ENCODE assay signal across 13 mouse cellular contexts in genomic region chr14:118050990-118051389, GRCm38 (mm10). TPM values are rescaled to one million over a fixed set of nuclear protein-coding genes. Genes with fewer than 3 reads are reported as not detected.
A peak's percentile ranks its signal among the peaks of the same experiment; 100 is the strongest.
DNase-seq lines count a peak whose midpoint lies in the region; ATAC-seq and TF ChIP-seq lines count a peak whose summit lies in the region.
"Had no signal": no experiment of that assay in that cellular context is flagged by ENCODE, and none has a peak within 500 bp of the region (broad histone marks: within the 10 kb centered on the region; RNA-seq: fewer than 3 reads in every experiment).

No protein-coding gene starts in this region.

- 88% methylated on average over 12 of the region's 12 CpGs for WGBS in midbrain, embryonic 14.5 days
- 90% methylated on average over 12 of the region's 12 CpGs for WGBS in midbrain, embryonic 11.5 days
- 41% methylated on average over 12 of the region's 12 CpGs for WGBS in forebrain, embryonic 14.5 days
- 60% methylated on average over 12 of the region's 12 CpGs for WGBS in lung, adult 2 months
- 77% methylated on average over 12 of the region's 12 CpGs for WGBS in kidney, embryonic 15.5 days

- peak; percentile 11 for DNase-seq in midbrain, embryonic 14.5 days
- no peak for DNase-seq in midbrain, embryonic 11.5 days (ENCODE audit: low spot score, missing footprints)
- DNase-seq in forebrain, embryonic 14.5 days (ENCODE audit: low spot score) = no peak
- DNase-seq in lung, adult 2 months = peak; percentile 36
- DNase-seq in urinary bladder, postnatal 36 days (ENCODE audit: low spot score in 2 of 2) = peak; percentile 14 to 15
- no peak for DNase-seq in right cerebral cortex, postnatal 36 days (ENCODE audit: low spot score in 2 of 2)
- DNase-seq: adrenal gland, postnatal 25 days; cerebellum, postnatal 25 days; heart, postnatal 14 days; kidney, postnatal 36 days; liver, embryonic 13.5 days had no signal

- H3K4me1 ChIP-seq in midbrain, embryonic 14.5 days (ENCODE audit: control insufficient read depth, insufficient read depth, low read length) = peaks cover 11% of the 10 kb centered on the region
- peaks cover 15% of the 10 kb centered on the region; the same call in 1 of the 2 replicates for H3K4me1 ChIP-seq in midbrain, embryonic 11.5 days (ENCODE audit: control insufficient read depth, insufficient read depth, low read length)
- peaks cover 13% of the 10 kb centered on the region for H3K4me1 ChIP-seq in forebrain, embryonic 14.5 days (ENCODE audit: control insufficient read depth, insufficient read depth, low read length)
- no peaks in the 10 kb centered on the region for H3K4me1 ChIP-seq in lung, adult 2 months (ENCODE audit: control insufficient read depth, insufficient read depth, low read length)
- no peaks in the 10 kb centered on the region; the same call in 1 of the 2 replicates for H3K4me1 ChIP-seq in kidney, embryonic 15.5 days
- H3K4me1 ChIP-seq: liver, embryonic 13.5 days had no signal

- peaks cover 18% of the 10 kb centered on the region for H3K27me3 ChIP-seq in midbrain, embryonic 14.5 days (ENCODE audit: control insufficient read depth, insufficient read depth, low read length)
- H3K27me3 ChIP-seq in midbrain, embryonic 11.5 days (ENCODE audit: control insufficient read depth, insufficient read depth, low read length) = peaks cover 21% of the 10 kb centered on the region
- no peaks in the 10 kb centered on the region for H3K27me3 ChIP-seq in forebrain, embryonic 14.5 days (replicated peaks; ENCODE audit: control insufficient read depth, insufficient read depth, low read length)
- H3K27me3 ChIP-seq in kidney, embryonic 15.5 days = no peaks in the 10 kb centered on the region
- H3K27me3 ChIP-seq: liver, embryonic 13.5 days had no signal

- no peak for TF ChIP-seq POLR2A in lung, adult 2 months (IDR thresholded peaks at IDR 0.05; ENCODE audit: borderline replicate concordance, extremely low read depth, low read depth, low read length)

- H3K4me2 ChIP-seq in midbrain, embryonic 14.5 days (ENCODE audit: low read length) = no peak overlapping the region
- no peak overlapping the region for H3K4me2 ChIP-seq in midbrain, embryonic 11.5 days
- peak overlapping the region; percentile 26 for H3K4me2 ChIP-seq in forebrain, embryonic 14.5 days (ENCODE audit: low read length)
- H3K4me2 ChIP-seq in kidney, embryonic 15.5 days = no peak overlapping the region
- H3K4me2 ChIP-seq: liver, embryonic 13.5 days had no signal

- H3K4me3 ChIP-seq in midbrain, embryonic 14.5 days (replicated peaks; ENCODE audit: low read depth, low read length) = no peak overlapping the region
- H3K4me3 ChIP-seq in midbrain, embryonic 11.5 days (ENCODE audit: low read depth, low read length) = no peak overlapping the region
- no peak overlapping the region for H3K4me3 ChIP-seq in forebrain, embryonic 14.5 days (ENCODE audit: low read depth, low read length)
- no peak overlapping the region for H3K4me3 ChIP-seq in lung, adult 2 months (replicated peaks; ENCODE audit: extremely low read depth, low read depth, low read length)
- H3K4me3 ChIP-seq in kidney, embryonic 15.5 days (replicated peaks) = no peak overlapping the region
- H3K4me3 ChIP-seq: liver, embryonic 13.5 days had no signal

- no peak for TF ChIP-seq CTCF in lung, adult 2 months (IDR thresholded peaks at IDR 0.05; ENCODE audit: insufficient read depth, low read length)

- H3K27ac ChIP-seq in midbrain, embryonic 14.5 days (replicated peaks; ENCODE audit: low read depth, low read length) = no peak overlapping the region
- no peak overlapping the region for H3K27ac ChIP-seq in midbrain, embryonic 11.5 days (ENCODE audit: low read depth, low read length)
- H3K27ac ChIP-seq in forebrain, embryonic 14.5 days (ENCODE audit: low read depth, low read length) = peak overlapping the region; percentile 72
- no peak overlapping the region for H3K27ac ChIP-seq in kidney, embryonic 15.5 days
- H3K27ac ChIP-seq: liver, embryonic 13.5 days had no signal

- H3K9ac ChIP-seq in midbrain, embryonic 14.5 days (replicated peaks; ENCODE audit: low read length) = no peak overlapping the region
- no peak overlapping the region for H3K9ac ChIP-seq in midbrain, embryonic 11.5 days (ENCODE audit: low read length)
- H3K9ac ChIP-seq in forebrain, embryonic 14.5 days (ENCODE audit: low read length) = no peak overlapping the region; the same call in 1 of the 2 replicates
- no peak overlapping the region for H3K9ac ChIP-seq in kidney, embryonic 15.5 days
- H3K9ac ChIP-seq: liver, embryonic 13.5 days had no signal

- no peaks in the 10 kb centered on the region for H3K36me3 ChIP-seq in midbrain, embryonic 14.5 days (ENCODE audit: control insufficient read depth, insufficient read depth, low read length)
- no peaks in the 10 kb centered on the region for H3K36me3 ChIP-seq in midbrain, embryonic 11.5 days (ENCODE audit: control insufficient read depth, insufficient read depth, low read length)
- H3K36me3 ChIP-seq in forebrain, embryonic 14.5 days (ENCODE audit: control insufficient read depth, insufficient read depth, low read length) = no peaks in the 10 kb centered on the region
- H3K36me3 ChIP-seq in kidney, embryonic 15.5 days = no peaks in the 10 kb centered on the region
- H3K36me3 ChIP-seq: G1E; liver, embryonic 13.5 days had no signal

- no peak for ATAC-seq in midbrain, embryonic 14.5 days (ENCODE audit: low FRiP score, low TSS enrichment)
- ATAC-seq in midbrain, embryonic 11.5 days (ENCODE audit: low FRiP score) = no peak
- ATAC-seq in forebrain, embryonic 14.5 days = no peak
- ATAC-seq in kidney, embryonic 15.5 days (replicated peaks; ENCODE audit: low FRiP score) = no peak

- H3K9me3 ChIP-seq in midbrain, embryonic 14.5 days (ENCODE audit: control insufficient read depth, low read length) = no peaks in the 10 kb centered on the region
- H3K9me3 ChIP-seq in midbrain, embryonic 11.5 days (ENCODE audit: control insufficient read depth, low read length) = no peaks in the 10 kb centered on the region
- H3K9me3 ChIP-seq in forebrain, embryonic 14.5 days (replicated peaks; ENCODE audit: control insufficient read depth, low read length) = no peaks in the 10 kb centered on the region
- no peaks in the 10 kb centered on the region for H3K9me3 ChIP-seq in kidney, embryonic 15.5 days (replicated peaks)
- H3K9me3 ChIP-seq: G1E; liver, embryonic 13.5 days had no signal

RNA-seq across cellular contexts. Expression of gene Dct, which starts 1.1 kb away (rescaled TPM):
- 0.62 and 0.84 TPM in 2 replicates for polyA plus RNA-seq in midbrain, embryonic 14.5 days (2014; fragmentation: Nextera tagmentation; extraction: Ambion mirVana)
- polyA plus RNA-seq in midbrain, embryonic 11.5 days (2014; fragmentation: Nextera tagmentation; extraction: Ambion mirVana) = 2.1 and 2.5 TPM in 2 replicates
- 7.9 and 8.7 TPM in 2 replicates for polyA plus RNA-seq in forebrain, embryonic 14.5 days (2014; fragmentation: Nextera tagmentation; extraction: Ambion mirVana)
- polyA plus RNA-seq in lung, adult 2 months (2012; rRNA removed) = 0.08 and 0.30 TPM in 2 replicates
- 0.95 and 1.8 TPM in 2 replicates for polyA plus RNA-seq in kidney, embryonic 15.5 days (2015; fragmentation: Nextera tagmentation; extraction: Ambion mirVana)
- polyA plus RNA-seq: G1E had no signal

Comparison
In these comparisons a context has a peak if more than half of its experiments do, and no peak if none do; other contexts are left out.
1. DNase-seq: peak in midbrain, embryonic 14.5 days (single experiment), lung, adult 2 months (single experiment) and urinary bladder, postnatal 36 days (2 of 2); none in midbrain, embryonic 11.5 days (single experiment), forebrain, embryonic 14.5 days (single experiment) and right cerebral cortex, postnatal 36 days (0 of 2).